Mouse (Mus musculus): ENCODE measurements around the gene Gm8947.

Gm8947 gene

GRCm38 (mm10) chr1:151224536-151224935, 32.4 kb downstream of the Gm8947 start:
- no peak for DNase-seq (ENCODE audit: low spot score in 2 of 2)

GRCm38 (mm10) chr1:151227506-151227905, 35.3 kb downstream of the Gm8947 start:
- no peak for DNase-seq (ENCODE audit: low spot score in 2 of 2)

GRCm38 (mm10) chr1:151228320-151228989, 36.3 kb downstream of the Gm8947 start:
- DNase-seq (ENCODE audit: low spot score in 2 of 2), result no peak

GRCm38 (mm10) chr1:151232346-151232745, 40.2 kb downstream of the Gm8947 start:
- no peak for DNase-seq (ENCODE audit: low spot score in 2 of 2)

GRCm38 (mm10) chr1:151233756-151234155, 41.6 kb downstream of the Gm8947 start:
- no peak for DNase-seq (ENCODE audit: low spot score in 2 of 2)

- DNase-seq (ENCODE audit: low spot score in 2 of 2), result no peak
These were observed 43.4 kb downstream of the Gm8947 start for GRCm38 (mm10) chr1:151235574-151235973.

GRCm38 (mm10) chr1:151236141-151236930, 44.2 kb downstream of the Gm8947 start:
- peak; percentile 26 to 40 for DNase-seq (ENCODE audit: low spot score in 2 of 2)

- no peak for DNase-seq (ENCODE audit: low spot score in 2 of 2)
These were observed 45.6 kb downstream of the Gm8947 start for GRCm38 (mm10) chr1:151237780-151238179.

GRCm38 (mm10) chr1:151243332-151243731, 51.2 kb downstream of the Gm8947 start:
- no peak for DNase-seq (ENCODE audit: low spot score in 2 of 2)

Measured in frontal cortex, postnatal 36 days (tissue).